Mouse (Mus musculus): Measurements from ENCODE around the gene Zbp1. TPM values are rescaled to one million over a fixed set of nuclear protein-coding genes. Genes with fewer than 3 reads are reported as not detected.

Zbp1 gene
- polyA plus RNA-seq, 1 experiment from 2014 or later, result not detected

GRCm38 (mm10) chr2:173157871-173158270, 60.9 kb downstream of the Zbp1 start:
- WGBS, result 96% methylated on average over 4 of the region's 4 CpGs
- no peak overlapping the region for H3K4me2 ChIP-seq (ENCODE audit: low read length)
- H3K4me1 ChIP-seq (replicated peaks; ENCODE audit: control insufficient read depth, insufficient read depth, low read length), result peaks cover 5% of the 10 kb centered on the region; the same call in 1 of the 2 replicates
- ATAC-seq, result no peak
- no peak overlapping the region for H3K27ac ChIP-seq (ENCODE audit: low read length)
- no peak overlapping the region for H3K9ac ChIP-seq (replicated peaks; ENCODE audit: low read depth, low read length)
- no peaks in the 10 kb centered on the region for H3K36me3 ChIP-seq (ENCODE audit: control insufficient read depth, insufficient read depth)
- no peaks in the 10 kb centered on the region for H3K9me3 ChIP-seq (ENCODE audit: control insufficient read depth, low read length)
- no peak overlapping the region for H3K4me3 ChIP-seq (replicated peaks; ENCODE audit: low read length)
- no peaks in the 10 kb centered on the region for H3K27me3 ChIP-seq (replicated peaks; ENCODE audit: control insufficient read depth, insufficient read depth, low read length)

GRCm38 (mm10) chr2:173157376-173157775, 61.3 kb downstream of the Zbp1 start:
- WGBS, result 67% methylated on average over 4 of the region's 4 CpGs
- H3K9me3 ChIP-seq (ENCODE audit: control insufficient read depth, low read length), result no peaks in the 10 kb centered on the region

GRCm38 (mm10) chr2:173156923-173157322, 61.8 kb downstream of the Zbp1 start:
- Histone ChIP-seq H3K9ac (replicated peaks; ENCODE audit: low read depth, low read length) (no peak overlapping the region), H3K4me1 (replicated peaks; ENCODE audit: control insufficient read depth, insufficient read depth, low read length) (peaks cover 3% of the 10 kb centered on the region; the same call in 1 of the 2 replicates), H3K27me3 (replicated peaks; ENCODE audit: control insufficient read depth, insufficient read depth, low read length) (no peaks in the 10 kb centered on the region), H3K9me3 (ENCODE audit: control insufficient read depth, low read length) (no peaks in the 10 kb centered on the region), H3K36me3 (ENCODE audit: control insufficient read depth, insufficient read depth) (no peaks in the 10 kb centered on the region), H3K27ac (ENCODE audit: low read length) (no peak overlapping the region), H3K4me3 (replicated peaks; ENCODE audit: low read length) (no peak overlapping the region), H3K4me2 (ENCODE audit: low read length) (no peak overlapping the region)
- WGBS, result 86% methylated on average over 13 of the region's 13 CpGs
- no peak for ATAC-seq

More at GRCm38 (mm10) chr2:173157376-173157775, 61.3 kb downstream of the Zbp1 start:
- H3K4me1 ChIP-seq (replicated peaks; ENCODE audit: control insufficient read depth, insufficient read depth, low read length), result peaks cover 5% of the 10 kb centered on the region; the same call in 1 of the 2 replicates
- H3K4me3 ChIP-seq (replicated peaks; ENCODE audit: low read length), result no peak overlapping the region
- no peak for ATAC-seq
- H3K9ac ChIP-seq (replicated peaks; ENCODE audit: low read depth, low read length), result no peak overlapping the region
- H3K27me3 ChIP-seq (replicated peaks; ENCODE audit: control insufficient read depth, insufficient read depth, low read length), result no peaks in the 10 kb centered on the region
- H3K4me2 ChIP-seq (ENCODE audit: low read length), result no peak overlapping the region
- no peaks in the 10 kb centered on the region for H3K36me3 ChIP-seq (ENCODE audit: control insufficient read depth, insufficient read depth)
- no peak overlapping the region for H3K27ac ChIP-seq (ENCODE audit: low read length)

Other genes with a start within 250 kb of the Zbp1 start
- 0.68 and 0.75 TPM in 2 replicates for gene Spo11, start 241.2 kb downstream of the Zbp1 start, polyA plus RNA-seq (2015; fragmentation: Nextera tagmentation; extraction: Ambion mirVana)
- 156 TPM in 2 replicates for gene Rae1, start 218.8 kb downstream of the Zbp1 start, polyA plus RNA-seq (2015; fragmentation: Nextera tagmentation; extraction: Ambion mirVana)
- 23.3 and 23.4 TPM in 2 replicates for gene Rbm38, start 198.4 kb downstream of the Zbp1 start, polyA plus RNA-seq (2015; fragmentation: Nextera tagmentation; extraction: Ambion mirVana)
- gene Ctcfl, start 99.4 kb downstream of the Zbp1 start, polyA plus RNA-seq (2015; fragmentation: Nextera tagmentation; extraction: Ambion mirVana), result not detected in 2 replicates
- not detected in 2 replicates for gene Pck1, start 65.9 kb downstream of the Zbp1 start, polyA plus RNA-seq (2015; fragmentation: Nextera tagmentation; extraction: Ambion mirVana)
- 7.2 and 7.3 TPM in 2 replicates for gene Pmepa1, start 57.6 kb upstream of the Zbp1 start, polyA plus RNA-seq (2015; fragmentation: Nextera tagmentation; extraction: Ambion mirVana)